Mouse (Mus musculus): ENCODE measurements around the gene Trim60. TPM values are rescaled to one million over a fixed set of nuclear protein-coding genes. Genes with fewer than 3 reads are reported as not detected.
"Not testable (repeated sequence)": the region's sequence is repeated elsewhere in the genome, so short reads cannot be mapped to it uniquely, and the experiment has no call there.

Gene Trim60
- polyA plus RNA-seq, 1 experiment from 2014 or later = not detected

- Histone ChIP-seq H3K27ac (no peak overlapping the region), H3K9me3 (no peaks in the 10 kb centered on the region), H3K4me3 (replicated peaks) (no peak overlapping the region), H3K9ac (replicated peaks) (no peak overlapping the region), H3K4me1 (replicated peaks) (0 out of 2 replicates have a peak, but pooled peaks cover 7% of the 10 kb centered on the region), H3K4me2 (no peak overlapping the region), H3K36me3 (no peaks in the 10 kb centered on the region), H3K27me3 (no peaks in the 10 kb centered on the region)
- no peak for ATAC-seq (ENCODE audit: insufficient number of reproducible peaks, insufficient read depth, low FRiP score, low TSS enrichment, low read depth)
- 54% methylated on average over 5 of the region's 5 CpGs for WGBS
These were observed 28.2 kb upstream of the Trim60 start for GRCm38 (mm10) chr8:65046565-65046964.

- Histone ChIP-seq H3K9me3 (0 out of 2 replicates have a peak, but pooled peaks cover 3% of the 10 kb centered on the region), H3K4me3 (replicated peaks) (peak within 1 kb of the TSS; percentile 38), H3K27ac (peak within 1 kb of the TSS; percentile 53), H3K36me3 (no peaks in the 10 kb centered on the region), H3K27me3 (no peaks in the 10 kb centered on the region), H3K4me1 (replicated peaks) (peaks cover 32% of the 10 kb centered on the region), H3K9ac (replicated peaks) (peak within 1 kb of the TSS; percentile 42), H3K4me2 (peak within 1 kb of the TSS; percentile 61)
- WGBS = under 1% methylated on average over 8 of the region's 8 CpGs
- peak; percentile 71 for ATAC-seq (ENCODE audit: insufficient number of reproducible peaks, insufficient read depth, low FRiP score, low TSS enrichment, low read depth)
These were observed 18.7 kb upstream of the Trim60 start, which contains the start of gene Apela for GRCm38 (mm10) chr8:65037117-65037533. Gene Apela (minus strand): TSS chr8:65037336.

GRCm38 (mm10) chr8:65034136-65034535, 15.8 kb upstream of the Trim60 start:
- Histone ChIP-seq H3K27ac (peak overlapping the region; percentile 63), H3K36me3 (no peaks in the 10 kb centered on the region), H3K9ac (replicated peaks) (no peak overlapping the region), H3K9me3 (no peaks in the 10 kb centered on the region), H3K27me3 (no peaks in the 10 kb centered on the region), H3K4me1 (replicated peaks) (peaks cover 46% of the 10 kb centered on the region), H3K4me2 (no peak overlapping the region; the same call in 1 of the 2 replicates), H3K4me3 (replicated peaks) (no peak overlapping the region)
- ATAC-seq (ENCODE audit: insufficient number of reproducible peaks, insufficient read depth, low FRiP score, low TSS enrichment, low read depth) = no peak
- 30% methylated on average over 2 of the region's 2 CpGs for WGBS

DNA sequence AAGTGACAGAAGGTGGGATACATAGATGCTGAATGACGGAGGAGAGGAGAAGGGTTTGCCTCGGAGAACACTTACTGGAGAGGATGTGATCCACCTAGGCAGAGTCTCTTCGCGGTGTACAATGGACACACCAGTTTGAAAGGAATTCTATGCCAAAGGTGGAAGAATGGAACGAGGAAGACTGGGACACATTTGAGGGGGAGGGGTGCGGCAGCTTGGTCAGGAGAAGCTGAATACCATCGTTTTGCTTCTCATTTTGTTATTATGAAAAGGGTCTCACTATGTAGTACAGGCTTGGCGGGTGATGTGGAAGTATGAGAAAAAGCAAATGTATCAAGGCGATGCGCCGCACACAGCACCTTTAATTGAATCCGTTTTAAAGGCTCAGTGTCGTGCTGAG, 14.7 kb upstream of the Trim60 start:
- H3K4me2 ChIP-seq = no peak overlapping the region
- 84% methylated on average over 13 of the region's 13 CpGs for WGBS
- H3K4me3 ChIP-seq (replicated peaks) = no peak overlapping the region
- no peak overlapping the region for H3K27ac ChIP-seq
- H3K27me3 ChIP-seq = no peaks in the 10 kb centered on the region
- ATAC-seq (ENCODE audit: insufficient number of reproducible peaks, insufficient read depth, low FRiP score, low TSS enrichment, low read depth) = no peak
- no peaks in the 10 kb centered on the region for H3K9me3 ChIP-seq
- H3K4me1 ChIP-seq (replicated peaks) = peaks cover 46% of the 10 kb centered on the region
- H3K9ac ChIP-seq (replicated peaks) = no peak overlapping the region
- H3K36me3 ChIP-seq = no peaks in the 10 kb centered on the region

GRCm38 (mm10) chr8:65032107-65032506, 13.7 kb upstream of the Trim60 start:
- Histone ChIP-seq H3K4me1 (replicated peaks) (peaks cover 39% of the 10 kb centered on the region), H3K9me3 (no peaks in the 10 kb centered on the region), H3K4me2 (no peak overlapping the region), H3K9ac (replicated peaks) (no peak overlapping the region), H3K27me3 (no peaks in the 10 kb centered on the region), H3K27ac (no peak overlapping the region), H3K4me3 (replicated peaks) (no peak overlapping the region), H3K36me3 (no peaks in the 10 kb centered on the region)
- 93% methylated on average over 1 of the region's 1 CpGs for WGBS
- ATAC-seq (ENCODE audit: insufficient number of reproducible peaks, insufficient read depth, low FRiP score, low TSS enrichment, low read depth) = no peak

DNA sequence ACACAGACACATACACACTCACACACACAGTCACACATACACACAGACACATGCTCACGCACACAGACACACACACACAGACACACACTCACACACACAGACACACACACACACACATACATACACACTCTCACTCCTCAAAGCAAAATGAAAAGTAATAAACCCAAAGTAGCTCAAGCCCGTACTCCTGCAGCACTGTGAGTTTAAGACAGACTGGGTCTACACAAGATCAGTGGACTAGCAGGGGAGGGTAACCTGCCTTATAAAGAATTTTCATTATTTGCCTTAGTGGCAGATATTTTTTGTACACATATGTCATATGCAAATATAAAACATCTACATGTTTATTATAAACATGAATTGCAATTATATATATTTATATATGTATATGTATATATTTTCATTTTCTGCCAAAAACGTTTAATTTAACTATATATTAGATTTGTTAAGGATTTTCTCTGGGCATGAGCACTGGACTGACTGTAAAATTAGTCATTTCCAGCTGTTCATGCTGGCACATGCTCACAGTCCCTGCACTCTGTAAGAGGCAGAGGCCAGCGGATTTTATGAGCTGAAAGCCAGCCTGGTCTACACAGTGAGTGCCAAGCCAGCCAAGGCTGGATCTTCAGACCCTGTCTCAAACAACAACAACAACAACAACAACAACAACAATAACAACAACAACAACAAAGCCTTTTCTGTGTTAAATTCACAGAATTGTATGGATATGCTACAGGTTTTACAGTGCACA, 12.5 kb upstream of the Trim60 start:
- no peak overlapping the region for H3K4me3 ChIP-seq (replicated peaks)
- no peaks in the 10 kb centered on the region for H3K36me3 ChIP-seq
- H3K4me2 ChIP-seq = no peak overlapping the region
- H3K27me3 ChIP-seq = no peaks in the 10 kb centered on the region
- no peak overlapping the region for H3K9ac ChIP-seq (replicated peaks)
- ATAC-seq (ENCODE audit: insufficient number of reproducible peaks, insufficient read depth, low FRiP score, low TSS enrichment, low read depth) = 0 out of 2 replicates have a peak, but pooled peaks have one; percentile 49
- no peaks in the 10 kb centered on the region for H3K9me3 ChIP-seq
- peak overlapping the region; percentile 56; the same call in 1 of the 2 replicates for H3K27ac ChIP-seq
- peaks cover 39% of the 10 kb centered on the region for H3K4me1 ChIP-seq (replicated peaks)
- WGBS = 57% methylated on average over 4 of the region's 4 CpGs

GRCm38 (mm10) chr8:65029776-65030175, 11.4 kb upstream of the Trim60 start:
- Histone ChIP-seq H3K9ac (replicated peaks) (no peak overlapping the region), H3K27ac (no peak overlapping the region), H3K4me1 (replicated peaks) (peaks cover 29% of the 10 kb centered on the region), H3K4me2 (no peak overlapping the region), H3K9me3 (no peaks in the 10 kb centered on the region), H3K27me3 (no peaks in the 10 kb centered on the region), H3K36me3 (no peaks in the 10 kb centered on the region), H3K4me3 (replicated peaks) (no peak overlapping the region)
- no peak for ATAC-seq (ENCODE audit: insufficient number of reproducible peaks, insufficient read depth, low FRiP score, low TSS enrichment, low read depth)
- 51% methylated on average over 4 of the region's 4 CpGs for WGBS

- peaks cover 23% of the 10 kb centered on the region for H3K4me1 ChIP-seq (replicated peaks)
- no peaks in the 10 kb centered on the region for H3K36me3 ChIP-seq
- 72% methylated on average over 12 of the region's 12 CpGs for WGBS
These were observed 10.7 kb upstream of the Trim60 start for GRCm38 (mm10) chr8:65028959-65029686.

GRCm38 (mm10) chr8:65022485-65022884, 4.1 kb upstream of the Trim60 start:
- Histone ChIP-seq H3K9me3 (no peaks in the 10 kb centered on the region), H3K36me3 (no peaks in the 10 kb centered on the region), H3K4me2 (no peak overlapping the region), H3K4me3 (replicated peaks) (no peak overlapping the region), H3K27ac (no peak overlapping the region), H3K27me3 (no peaks in the 10 kb centered on the region), H3K9ac (replicated peaks) (no peak overlapping the region), H3K4me1 (replicated peaks) (no peaks in the 10 kb centered on the region)
- WGBS = 53% methylated on average over 8 of the region's 8 CpGs
- peak; percentile 59 for ATAC-seq (ENCODE audit: insufficient number of reproducible peaks, insufficient read depth, low FRiP score, low TSS enrichment, low read depth)

More at GRCm38 (mm10) chr8:65028959-65029686, 10.7 kb upstream of the Trim60 start:
- H3K9me3 ChIP-seq = no peaks in the 10 kb centered on the region
- no peak overlapping the region for H3K27ac ChIP-seq
- no peak overlapping the region for H3K4me2 ChIP-seq
- no peak overlapping the region for H3K4me3 ChIP-seq (replicated peaks)
- ATAC-seq (ENCODE audit: insufficient number of reproducible peaks, insufficient read depth, low FRiP score, low TSS enrichment, low read depth) = no peak
- H3K27me3 ChIP-seq = no peaks in the 10 kb centered on the region
- H3K9ac ChIP-seq (replicated peaks) = no peak overlapping the region

DNA sequence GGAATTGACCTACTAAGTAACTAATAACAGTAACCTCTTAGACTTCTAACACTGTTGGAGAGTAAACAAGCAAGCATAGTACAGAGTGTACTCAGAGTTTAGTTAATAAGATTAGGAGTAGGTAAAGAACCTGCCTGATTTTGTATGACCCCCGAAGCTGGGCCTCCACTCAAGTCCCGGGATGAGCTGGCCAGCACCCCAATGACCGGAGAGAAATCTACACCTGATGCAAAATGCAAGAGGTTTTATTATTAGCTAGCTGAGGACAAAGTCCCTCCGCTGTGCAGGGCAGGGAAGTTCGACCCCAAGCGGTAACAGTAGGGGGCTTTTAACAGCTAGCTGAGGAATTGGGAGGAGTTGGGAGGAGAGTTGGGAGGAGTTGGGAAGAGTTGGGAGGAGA, 10.8 kb downstream of the Trim60 start:
- H3K9ac ChIP-seq (replicated peaks); H3K27me3 ChIP-seq; H3K9me3 ChIP-seq; H3K4me3 ChIP-seq (replicated peaks); H3K4me1 ChIP-seq (replicated peaks); ATAC-seq (ENCODE audit: insufficient number of reproducible peaks, insufficient read depth, low FRiP score, low TSS enrichment, low read depth); H3K36me3 ChIP-seq; H3K27ac ChIP-seq; H3K4me2 ChIP-seq: not testable (repeated sequence)
- 75% methylated on average over 6 of the region's 6 CpGs for WGBS

DNA sequence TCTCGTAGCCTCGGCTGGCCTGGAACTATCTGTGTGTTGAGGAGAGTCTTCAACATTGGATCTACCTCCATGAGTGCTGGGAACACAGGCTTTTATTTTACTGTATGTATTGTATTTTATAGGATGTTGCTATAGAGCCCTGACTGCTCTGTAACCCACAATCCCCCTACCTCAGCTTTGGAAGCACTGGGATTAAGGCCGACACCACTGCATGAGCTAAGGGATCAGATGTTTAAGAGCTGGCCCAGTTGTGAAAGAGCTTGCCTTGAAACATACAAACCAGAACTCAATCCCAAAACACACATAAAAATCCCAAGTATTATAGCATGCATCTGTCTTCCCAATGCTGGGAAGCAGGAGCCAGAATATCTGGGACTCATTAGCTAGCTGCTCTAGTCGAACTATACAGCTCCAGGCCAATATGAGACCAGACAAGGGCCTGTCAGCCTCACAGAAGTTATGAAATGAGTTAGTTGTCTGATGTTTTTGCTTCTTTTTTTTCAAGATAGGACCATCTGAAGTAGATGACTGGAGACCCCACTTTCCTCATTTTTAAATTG, 19.5 kb downstream of the Trim60 start:
- Histone ChIP-seq H3K36me3 (no peaks in the 10 kb centered on the region), H3K27ac (no peak overlapping the region), H3K4me2 (no peak overlapping the region), H3K4me3 (replicated peaks) (no peak overlapping the region), H3K9me3 (no peaks in the 10 kb centered on the region), H3K4me1 (replicated peaks) (peaks cover 6% of the 10 kb centered on the region; the same call in 1 of the 2 replicates), H3K27me3 (no peaks in the 10 kb centered on the region), H3K9ac (replicated peaks) (no peak overlapping the region)
- 69% methylated on average over 4 of the region's 4 CpGs for WGBS
- no peak for ATAC-seq (ENCODE audit: insufficient number of reproducible peaks, insufficient read depth, low FRiP score, low TSS enrichment, low read depth)

Measured in limb, embryonic 12.5 days (tissue).